Mouse (Mus musculus): ENCODE results near the gene Cxcr2.

Gene Cxcr2

DNA sequence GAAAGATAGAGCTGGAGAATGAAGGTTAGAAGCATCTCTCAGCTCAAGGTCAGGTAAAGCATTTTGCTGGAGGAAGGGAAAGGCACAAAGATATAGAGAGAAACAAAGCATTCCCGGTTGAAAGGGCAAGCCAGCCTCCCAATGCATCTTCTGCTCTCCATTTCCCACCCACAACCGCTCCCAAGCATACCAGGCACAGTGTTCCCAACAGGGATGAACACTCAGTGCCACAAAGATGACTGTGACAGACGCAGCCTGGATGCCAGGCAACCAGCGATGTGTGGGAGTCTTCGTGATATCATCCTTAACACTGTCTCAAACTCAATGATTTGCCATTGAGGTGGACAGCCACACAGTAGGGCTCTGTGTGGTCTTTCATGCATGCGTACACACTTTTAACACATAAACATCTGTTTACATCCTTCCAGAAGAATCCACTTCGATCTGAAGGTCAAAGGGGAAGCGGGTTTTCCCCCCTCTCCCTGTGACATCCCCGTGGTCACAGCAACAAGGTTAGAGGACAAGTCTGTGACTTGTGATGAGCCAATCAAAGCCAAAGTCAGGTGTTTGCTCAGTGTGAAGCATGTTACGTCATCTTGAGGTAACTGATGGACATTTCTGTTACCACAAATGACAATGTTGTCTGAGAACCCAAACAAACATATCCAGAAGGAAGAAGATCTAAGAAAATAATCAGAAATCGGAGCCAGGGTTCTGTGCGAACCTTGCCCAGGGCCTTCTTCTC is 44.1 kb downstream of the Cxcr2 start:
- DNase-seq (ENCODE audit: low read depth), result no peak

DNA sequence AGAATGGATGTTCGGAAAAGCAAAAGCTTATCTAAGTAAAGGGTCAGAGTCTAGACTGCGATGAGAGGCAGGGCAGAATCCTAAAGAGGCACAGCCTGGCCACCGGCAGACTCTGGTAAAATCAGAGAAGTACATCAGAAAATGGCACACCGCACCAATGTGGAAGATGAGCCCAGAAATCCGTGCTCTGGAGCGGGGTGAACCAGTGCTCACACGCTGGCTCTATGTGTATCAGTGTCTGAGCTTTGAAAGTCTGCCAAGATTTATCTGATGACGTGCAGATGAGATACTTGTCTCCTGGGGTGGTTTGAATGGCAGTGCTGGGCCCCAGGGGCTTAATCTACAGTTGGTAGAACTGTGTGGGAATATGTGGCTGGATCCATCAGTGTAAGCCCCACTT is 45.3 kb downstream of the Cxcr2 start:
- DNase-seq (ENCODE audit: low read depth), result no peak

DNA sequence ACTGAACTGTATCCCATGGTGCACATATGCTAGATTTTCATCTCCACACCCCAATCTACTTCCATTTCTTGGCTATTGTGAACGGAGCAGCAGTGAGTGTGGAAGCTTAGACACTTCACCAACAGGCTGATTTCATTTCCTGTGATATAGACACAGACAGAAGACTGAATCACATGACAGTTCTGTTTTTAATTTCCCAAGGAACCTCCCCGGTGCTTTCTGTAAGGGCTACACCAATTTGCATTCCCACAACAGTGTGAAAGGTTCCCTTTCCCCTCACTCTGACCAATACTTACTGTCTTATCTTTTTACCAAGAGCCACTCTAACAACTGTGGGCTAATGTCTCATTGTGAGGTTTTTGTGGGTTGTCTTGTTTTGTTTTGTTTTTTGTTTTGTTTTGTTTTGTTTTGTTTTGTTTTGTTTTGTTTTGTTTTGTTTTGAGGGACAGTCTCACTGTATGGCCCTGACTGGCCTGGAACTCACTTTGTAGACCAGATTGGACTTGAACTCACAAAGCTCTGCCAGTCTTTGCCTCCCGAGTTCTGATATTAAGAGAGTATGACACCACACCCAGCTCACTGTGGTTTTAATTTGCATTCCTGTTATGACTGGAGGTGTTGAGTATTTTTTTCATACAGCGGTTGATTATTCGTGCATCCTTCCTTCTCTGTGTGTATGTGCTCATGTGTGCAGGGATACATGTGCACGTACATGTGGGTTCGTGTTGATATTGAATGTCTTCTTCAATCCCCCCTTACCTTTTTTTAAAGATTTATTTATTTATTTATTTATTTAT is 47.5 kb downstream of the Cxcr2 start:
- no peak for DNase-seq (ENCODE audit: low read depth)

DNA sequence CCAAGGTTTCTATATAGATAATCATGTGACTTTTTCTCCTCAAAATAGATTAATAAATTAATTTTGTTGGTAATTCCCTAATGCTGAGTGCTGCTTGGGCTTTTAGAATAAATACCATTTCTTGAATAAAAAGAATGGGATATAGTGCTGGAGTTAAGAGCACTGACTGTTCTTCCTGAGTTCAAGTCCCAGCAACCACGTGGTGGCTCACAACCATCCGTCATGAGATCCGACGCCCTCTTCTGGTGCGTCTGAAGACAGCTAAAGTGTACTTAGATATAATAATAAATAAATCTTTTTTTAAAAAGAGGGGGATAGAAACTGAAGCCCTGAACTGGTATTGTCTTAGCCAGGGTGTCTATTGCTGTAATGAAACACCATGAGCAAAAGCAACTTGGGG is 49.7 kb downstream of the Cxcr2 start:
- no peak for DNase-seq (ENCODE audit: low read depth)

DNA sequence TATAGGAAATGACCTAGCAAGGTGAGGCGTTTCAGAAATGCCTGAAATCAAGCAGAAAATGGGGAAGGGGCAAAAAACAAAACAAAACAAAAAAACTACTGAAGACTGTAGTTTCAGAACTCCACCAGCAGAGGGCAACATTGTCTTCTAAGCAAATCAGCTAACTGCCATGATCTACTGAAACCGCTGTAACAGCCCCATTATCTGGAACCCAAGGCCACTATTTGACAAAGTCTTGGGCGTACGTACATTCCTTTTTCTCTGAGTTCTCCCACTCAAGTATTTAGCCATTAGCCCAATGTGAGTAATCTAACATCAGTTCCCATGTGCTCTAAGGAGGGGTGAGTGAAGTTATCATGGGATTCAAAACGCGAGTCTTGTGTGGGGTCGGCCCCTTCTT is 52.1 kb downstream of the Cxcr2 start:
- DNase-seq (ENCODE audit: low read depth), result peak; percentile 30

DNA sequence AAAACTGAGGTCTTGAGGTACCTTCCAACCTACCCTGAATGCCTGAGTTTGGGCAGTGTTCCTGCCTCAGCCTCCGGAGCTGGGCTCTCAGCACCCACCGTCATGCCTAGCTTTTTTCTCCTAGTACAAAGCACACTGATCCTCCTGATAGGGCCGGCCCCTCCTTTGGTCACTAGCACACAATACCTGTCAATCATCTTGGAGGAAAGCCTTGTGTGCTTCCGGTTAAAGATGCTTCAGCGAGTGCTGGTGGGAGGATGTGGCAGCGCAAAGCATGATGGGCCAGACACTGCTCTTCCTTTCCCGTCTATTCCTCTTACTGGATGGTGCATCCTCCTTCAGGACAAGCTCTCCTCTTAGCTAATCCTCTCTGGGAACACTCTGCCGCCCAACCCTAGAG is 52.9 kb downstream of the Cxcr2 start:
- no peak for DNase-seq (ENCODE audit: low read depth)

DNA sequence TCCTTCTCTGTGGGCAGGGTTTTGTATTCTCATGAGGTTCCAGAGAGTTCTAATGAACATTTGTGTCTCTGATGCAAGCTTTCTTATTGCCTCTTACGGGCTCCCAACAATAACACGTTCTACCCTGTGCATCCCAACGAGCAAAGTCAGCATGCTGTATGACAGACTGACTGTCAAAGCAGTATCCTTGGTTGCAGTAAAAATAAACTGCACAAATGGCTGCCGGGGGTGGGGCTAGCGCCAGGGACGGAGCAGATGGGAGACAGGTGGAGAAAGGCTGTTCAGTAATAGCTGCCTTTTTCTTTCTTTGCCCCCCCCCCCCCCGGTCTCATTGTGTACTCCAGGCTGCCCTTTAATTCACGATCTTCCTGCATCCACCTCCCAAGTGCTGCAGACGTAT is 54.1 kb downstream of the Cxcr2 start:
- DNase-seq (ENCODE audit: low read depth), result no peak

DNA sequence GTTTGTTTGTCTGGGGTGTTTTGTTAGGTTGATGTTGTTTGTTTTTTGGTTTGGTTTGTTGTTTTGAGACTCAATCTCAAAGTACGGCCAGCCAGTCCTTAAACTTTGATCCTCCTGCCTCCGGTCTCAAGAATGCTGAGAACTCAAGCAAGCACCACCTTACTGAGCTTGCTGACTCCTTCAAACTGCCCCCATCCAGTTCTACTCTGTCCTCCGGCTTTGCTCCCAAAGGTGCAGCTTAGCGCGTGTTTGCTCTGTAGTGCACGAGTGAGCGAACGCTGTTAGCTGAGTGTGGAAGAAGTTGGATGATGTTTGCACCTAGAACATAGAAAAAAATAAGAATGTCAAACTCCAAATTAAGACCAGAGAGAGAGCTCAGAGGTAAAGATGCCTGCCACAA is 55.2 kb downstream of the Cxcr2 start:
- DNase-seq (ENCODE audit: low read depth), result no peak

Measured in c-Kit-positive CD71-positive TER-119-negative erythroid progenitor cells, embryonic 14.5 days (primary cell).